Mouse (Mus musculus): ENCODE results near the gene Duoxa2.

GRCm38 (mm10) chr2:122349136-122349785 is 50.6 kb downstream of the Duoxa2 start:
- TF ChIP-seq POLR2A (IDR thresholded peaks at IDR 0.05; ENCODE audit: insufficient read depth, low read length) (no peak), CTCF (IDR thresholded peaks at IDR 0.05; ENCODE audit: low read depth, low read length) (no peak)

Data from ES-Bruce4 (cell line).